26 mouse cellular contexts compared by ENCODE assay signal in the genomic region with DNA sequence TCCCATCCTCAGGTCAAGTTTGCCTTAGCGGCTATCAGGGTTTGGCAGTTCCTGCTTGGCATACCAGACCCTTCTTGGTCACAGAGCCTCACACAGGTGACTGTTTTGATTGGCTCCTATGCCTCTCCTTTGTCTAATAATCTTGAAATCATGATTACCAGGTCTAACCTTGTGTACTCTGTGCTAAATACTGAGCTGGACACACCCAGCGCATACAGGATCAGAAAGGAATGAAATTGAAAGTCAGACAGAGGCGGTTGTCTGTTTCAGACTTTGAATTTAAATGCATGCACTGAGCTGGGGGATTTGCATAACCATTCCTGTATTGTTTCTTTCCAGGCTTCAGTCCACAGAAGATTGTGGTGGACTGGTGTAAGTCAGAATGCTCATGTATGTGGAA. TPM values are rescaled to one million over a fixed set of nuclear protein-coding genes. Genes with fewer than 3 reads are reported as not detected.
DNase-seq lines count a peak whose midpoint lies in the region; ATAC-seq and TF ChIP-seq lines count a peak whose summit lies in the region.
"Had no signal": no experiment of that assay in that cellular context is flagged by ENCODE, and none has a peak within 500 bp of the region (broad histone marks: within the 10 kb centered on the region; RNA-seq: fewer than 3 reads in every experiment).

No protein-coding gene starts in this region.

- 0 out of 2 replicates have a peak, but pooled peaks have one; percentile 23 for ATAC-seq in midbrain, embryonic 12.5 days (ENCODE audit: low FRiP score, low read depth)
- ATAC-seq in midbrain, embryonic 11.5 days (ENCODE audit: low FRiP score) = no peak
- 0 out of 2 replicates have a peak, but pooled peaks have one; percentile 35 for ATAC-seq in stomach, postnatal 0 days (ENCODE audit: low FRiP score, low TSS enrichment)
- ATAC-seq in hindbrain, embryonic 14.5 days (ENCODE audit: low FRiP score) = no peak
- ATAC-seq: CD4-positive, CD25-positive, alpha-beta regulatory T cell, adult 4 months; forebrain, embryonic 15.5 days; forebrain, postnatal 0 days had no signal

- no peaks in the 10 kb centered on the region for H3K36me3 ChIP-seq in midbrain, embryonic 12.5 days
- no peaks in the 10 kb centered on the region for H3K36me3 ChIP-seq in midbrain, embryonic 11.5 days (ENCODE audit: control insufficient read depth, insufficient read depth, low read length)
- no peaks in the 10 kb centered on the region for H3K36me3 ChIP-seq in stomach, postnatal 0 days (ENCODE audit: control insufficient read depth, insufficient read depth, low read length)
- no peaks in the 10 kb centered on the region for H3K36me3 ChIP-seq in hindbrain, embryonic 14.5 days (replicated peaks; ENCODE audit: control insufficient read depth, insufficient read depth)
- H3K36me3 ChIP-seq: embryonic facial prominence, embryonic 10.5 days; embryonic facial prominence, embryonic 12.5 days; forebrain, embryonic 15.5 days had no signal

- no peaks in the 10 kb centered on the region for H3K9me3 ChIP-seq in midbrain, embryonic 12.5 days
- H3K9me3 ChIP-seq in midbrain, embryonic 11.5 days (ENCODE audit: control insufficient read depth, low read length) = no peaks in the 10 kb centered on the region
- H3K9me3 ChIP-seq in stomach, postnatal 0 days (ENCODE audit: control insufficient read depth, low read length) = no peaks in the 10 kb centered on the region
- no peaks in the 10 kb centered on the region for H3K9me3 ChIP-seq in hindbrain, embryonic 14.5 days (ENCODE audit: control insufficient read depth, low read length)
- H3K9me3 ChIP-seq: embryonic facial prominence, embryonic 10.5 days; embryonic facial prominence, embryonic 12.5 days; forebrain, embryonic 15.5 days had no signal

- TF ChIP-seq CTCF in stomach, postnatal 0 days (IDR thresholded peaks at IDR 0.05; ENCODE audit: low read depth) = no peak

- no peak overlapping the region for H3K9ac ChIP-seq in midbrain, embryonic 12.5 days (replicated peaks)
- no peak overlapping the region for H3K9ac ChIP-seq in midbrain, embryonic 11.5 days (ENCODE audit: low read length)
- H3K9ac ChIP-seq in stomach, postnatal 0 days (ENCODE audit: low read length) = no peak overlapping the region
- H3K9ac ChIP-seq in hindbrain, embryonic 14.5 days = no peak overlapping the region
- H3K9ac ChIP-seq: embryonic facial prominence, embryonic 12.5 days; forebrain, embryonic 15.5 days; forebrain, postnatal 0 days had no signal

- H3K4me2 ChIP-seq in midbrain, embryonic 12.5 days (replicated peaks) = no peak overlapping the region
- no peak overlapping the region for H3K4me2 ChIP-seq in midbrain, embryonic 11.5 days
- H3K4me2 ChIP-seq in stomach, postnatal 0 days (replicated peaks; ENCODE audit: low read depth) = no peak overlapping the region
- H3K4me2 ChIP-seq in hindbrain, embryonic 14.5 days (replicated peaks) = no peak overlapping the region
- H3K4me2 ChIP-seq: embryonic facial prominence, embryonic 12.5 days; forebrain, embryonic 15.5 days had no signal

- no peaks in the 10 kb centered on the region for H3K4me1 ChIP-seq in midbrain, embryonic 12.5 days
- peaks cover 2% of the 10 kb centered on the region; the same call in 1 of the 2 replicates for H3K4me1 ChIP-seq in midbrain, embryonic 11.5 days (ENCODE audit: control insufficient read depth, insufficient read depth, low read length)
- no peaks in the 10 kb centered on the region for H3K4me1 ChIP-seq in stomach, postnatal 0 days (replicated peaks; ENCODE audit: control insufficient read depth, insufficient read depth)
- H3K4me1 ChIP-seq in hindbrain, embryonic 14.5 days (replicated peaks; ENCODE audit: control insufficient read depth, insufficient read depth, low read length) = no peaks in the 10 kb centered on the region
- H3K4me1 ChIP-seq: embryonic facial prominence, embryonic 10.5 days; embryonic facial prominence, embryonic 12.5 days; forebrain, embryonic 15.5 days had no signal

- no peak for DNase-seq in midbrain, embryonic 11.5 days (ENCODE audit: low spot score, missing footprints)
- peak; percentile 55 for DNase-seq in ZHBTc4 (ENCODE audit: low read depth, low spot score)
- DNase-seq in stomach, postnatal 0 days (ENCODE audit: low spot score) = no peak
- no peak for DNase-seq in hindbrain, embryonic 14.5 days (ENCODE audit: low spot score)
- no peak for DNase-seq in layer of hippocampus, postnatal 10 days (ENCODE audit: low spot score in 2 of 2)
- DNase-seq: adrenal gland, adult 8-10 months; adrenal gland, postnatal 14 days; adrenal gland, postnatal 36 days; B cell, adult 2 months; cerebellum, adult 11-12 months; cerebellum, adult 2 months; cerebellum, adult 9-10 months; cerebellum, postnatal 10 days; cerebellum, postnatal 25 days; forebrain, postnatal 0 days had no signal

- 79% methylated on average over 3 of the region's 3 CpGs for WGBS in midbrain, embryonic 12.5 days
- 75% methylated on average over 3 of the region's 3 CpGs for WGBS in midbrain, embryonic 11.5 days
- WGBS in stomach, postnatal 0 days = 63% methylated on average over 3 of the region's 3 CpGs
- 77% methylated on average over 3 of the region's 3 CpGs for WGBS in hindbrain, embryonic 14.5 days

- H3K4me3 ChIP-seq in midbrain, embryonic 12.5 days = no peak overlapping the region
- H3K4me3 ChIP-seq in midbrain, embryonic 11.5 days (ENCODE audit: low read depth, low read length) = no peak overlapping the region
- no peak overlapping the region for H3K4me3 ChIP-seq in stomach, postnatal 0 days (ENCODE audit: low read depth, low read length)
- H3K4me3 ChIP-seq in hindbrain, embryonic 14.5 days (replicated peaks; ENCODE audit: low read length) = no peak overlapping the region
- H3K4me3 ChIP-seq: embryonic facial prominence, embryonic 10.5 days; embryonic facial prominence, embryonic 12.5 days; forebrain, embryonic 15.5 days had no signal

- H3K27me3 ChIP-seq in midbrain, embryonic 12.5 days = no peaks in the 10 kb centered on the region
- no peaks in the 10 kb centered on the region for H3K27me3 ChIP-seq in midbrain, embryonic 11.5 days (ENCODE audit: control insufficient read depth, insufficient read depth, low read length)
- no peaks in the 10 kb centered on the region for H3K27me3 ChIP-seq in stomach, postnatal 0 days (ENCODE audit: control insufficient read depth, insufficient read depth, low read length)
- H3K27me3 ChIP-seq in hindbrain, embryonic 14.5 days (ENCODE audit: control insufficient read depth, insufficient read depth, low read length) = no peaks in the 10 kb centered on the region
- H3K27me3 ChIP-seq: embryonic facial prominence, embryonic 12.5 days; forebrain, embryonic 15.5 days had no signal

- H3K27ac ChIP-seq in midbrain, embryonic 12.5 days (replicated peaks) = no peak overlapping the region
- H3K27ac ChIP-seq in midbrain, embryonic 11.5 days (ENCODE audit: low read depth, low read length) = no peak overlapping the region
- no peak overlapping the region for H3K27ac ChIP-seq in stomach, postnatal 0 days (replicated peaks)
- no peak overlapping the region for H3K27ac ChIP-seq in hindbrain, embryonic 14.5 days
- H3K27ac ChIP-seq: embryonic facial prominence, embryonic 10.5 days; embryonic facial prominence, embryonic 12.5 days; forebrain, embryonic 15.5 days had no signal

- no peak for TF ChIP-seq EP300 in stomach, postnatal 0 days (optimal IDR thresholded peaks at IDR 0.05)

RNA-seq across cellular contexts. Expression of a gene that starts 16.1 kb away (rescaled TPM):
- not detected in 2 replicates for polyA plus RNA-seq in midbrain, embryonic 12.5 days (2016; fragmentation: Nextera tagmentation; extraction: Ambion mirVana)
- polyA plus RNA-seq in midbrain, embryonic 11.5 days (2014; fragmentation: Nextera tagmentation; extraction: Ambion mirVana) = not detected in 2 replicates
- polyA plus RNA-seq in stomach, postnatal 0 days (2015; fragmentation: Nextera tagmentation; extraction: Ambion mirVana) = 0.11 TPM in 1 of 2 replicates, not detected in the other
- polyA plus RNA-seq in hindbrain, embryonic 14.5 days (2014; fragmentation: Nextera tagmentation; extraction: Ambion mirVana) = not detected in 2 replicates
- not detected for total RNA-seq in layer of hippocampus, postnatal 10 days (2021)
- total RNA-seq: adrenal gland, adult 8-10 months; adrenal gland, postnatal 14 days; adrenal gland, postnatal 36 days; CH12.LX; ES-E14; forebrain, postnatal 0 days; MEL had no signal
- polyA plus RNA-seq: CD4-positive, CD25-positive, alpha-beta regulatory T cell, adult 4 months; cerebellum, adult 2 months; cortical plate, adult 2 months; embryonic facial prominence, embryonic 10.5 days; embryonic facial prominence, embryonic 12.5 days; embryonic facial prominence, embryonic 14.5 days; forebrain, embryonic 11.5 days; forebrain, embryonic 15.5 days; forebrain, postnatal 0 days had no signal

Comparison
In these comparisons a context has a peak if more than half of its experiments do, and no peak if none do; other contexts are left out.
1. ATAC-seq: peak in midbrain, embryonic 12.5 days (single experiment) and stomach, postnatal 0 days (single experiment); none in midbrain, embryonic 11.5 days (single experiment) and hindbrain, embryonic 14.5 days (single experiment).